Mouse (Mus musculus): ENCODE measurements around the gene Mindy2.
A peak's percentile ranks its signal among the peaks of the same experiment; 100 is the strongest.

Gene Mindy2

GRCm38 (mm10) chr9:70666811-70667210 is 9.8 kb upstream of the Mindy2 start:
- no peak for DNase-seq

GRCm38 (mm10) chr9:70665372-70666145 is 8.6 kb upstream of the Mindy2 start:
- no peak for DNase-seq

GRCm38 (mm10) chr9:70664847-70665246 is 7.9 kb upstream of the Mindy2 start:
- no peak for DNase-seq

- DNase-seq, result no peak
Measured at GRCm38 (mm10) chr9:70658266-70658665, 1.3 kb upstream of the Mindy2 start.

- DNase-seq, result peak; percentile 33
Measured at GRCm38 (mm10) chr9:70656130-70657007, 605 bp downstream of the Mindy2 start, which contains the start of gene Gm10642. Gene Gm10642, plus strand, starts transcription at chr9:70656251.

- DNase-seq, result no peak
Measured at GRCm38 (mm10) chr9:70655764-70656129, 1.2 kb downstream of the Mindy2 start.

- no peak for DNase-seq
Measured at GRCm38 (mm10) chr9:70654496-70654895, 2.5 kb downstream of the Mindy2 start.

- no peak for DNase-seq
Measured at GRCm38 (mm10) chr9:70653875-70654274, 3.1 kb downstream of the Mindy2 start.

- DNase-seq, result no peak
Measured at GRCm38 (mm10) chr9:70652221-70652620, 4.8 kb downstream of the Mindy2 start.

GRCm38 (mm10) chr9:70650994-70651393 is 6.0 kb downstream of the Mindy2 start:
- DNase-seq, result no peak

- DNase-seq, result no peak
Measured at GRCm38 (mm10) chr9:70650260-70650659, 6.7 kb downstream of the Mindy2 start.

- DNase-seq, result no peak
Measured at GRCm38 (mm10) chr9:70636748-70637147, 20.2 kb downstream of the Mindy2 start.

- no peak for DNase-seq
Measured at GRCm38 (mm10) chr9:70631665-70632064, 25.3 kb downstream of the Mindy2 start.

- no peak for DNase-seq
Measured at GRCm38 (mm10) chr9:70629711-70630110, 27.3 kb downstream of the Mindy2 start.

GRCm38 (mm10) chr9:70611026-70611673 is 45.8 kb downstream of the Mindy2 start:
- DNase-seq, result no peak

- DNase-seq, result no peak
Measured at GRCm38 (mm10) chr9:70602186-70602845, 54.7 kb downstream of the Mindy2 start.

GRCm38 (mm10) chr9:70598271-70598670 is 58.7 kb downstream of the Mindy2 start:
- DNase-seq, result no peak

GRCm38 (mm10) chr9:70591486-70591885 is 65.5 kb downstream of the Mindy2 start:
- no peak for DNase-seq

- DNase-seq, result no peak
Measured at GRCm38 (mm10) chr9:70590775-70591174, 66.2 kb downstream of the Mindy2 start.

- no peak for DNase-seq
Measured at GRCm38 (mm10) chr9:70587171-70587570, 69.8 kb downstream of the Mindy2 start.

GRCm38 (mm10) chr9:70585172-70585571 is 71.8 kb downstream of the Mindy2 start:
- DNase-seq, result no peak

- DNase-seq, result no peak
Measured at GRCm38 (mm10) chr9:70584641-70585040, 72.3 kb downstream of the Mindy2 start.

GRCm38 (mm10) chr9:70580956-70581355 is 76.0 kb downstream of the Mindy2 start:
- DNase-seq, result no peak
